Mouse (Mus musculus) spleen, postnatal 14 days (tissue): ENCODE data around the gene 1500011B03Rik.

Experiments
- DNase-seq, 2 experiments: peaks; one replicate each; pipeline ENCODE4 v3.0.0; 2021 to 2022; ENCODE audit warnings: low spot score in 2 of 2

The 1500011B03Rik gene

DNA sequence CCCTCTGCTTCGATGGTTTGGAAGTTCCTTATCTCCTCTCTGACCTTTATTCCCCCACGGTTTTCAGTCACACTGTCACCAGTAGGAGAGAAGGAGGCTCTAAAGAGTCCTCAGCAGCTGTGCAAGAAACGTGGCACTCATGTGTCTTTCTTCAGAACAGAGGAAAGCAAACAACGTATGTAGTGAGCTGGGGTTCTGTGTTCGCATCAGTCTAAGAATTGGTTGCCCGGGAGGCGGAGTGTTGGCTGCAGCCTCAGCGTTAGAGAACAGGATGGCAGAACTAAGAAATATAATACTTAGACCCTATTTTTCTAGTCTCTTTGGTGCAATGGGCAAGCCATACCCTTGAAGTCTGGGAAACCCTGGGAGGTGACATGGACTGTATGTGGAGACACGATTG, 40.3 kb downstream of the 1500011B03Rik start:
- no peak for DNase-seq

DNA sequence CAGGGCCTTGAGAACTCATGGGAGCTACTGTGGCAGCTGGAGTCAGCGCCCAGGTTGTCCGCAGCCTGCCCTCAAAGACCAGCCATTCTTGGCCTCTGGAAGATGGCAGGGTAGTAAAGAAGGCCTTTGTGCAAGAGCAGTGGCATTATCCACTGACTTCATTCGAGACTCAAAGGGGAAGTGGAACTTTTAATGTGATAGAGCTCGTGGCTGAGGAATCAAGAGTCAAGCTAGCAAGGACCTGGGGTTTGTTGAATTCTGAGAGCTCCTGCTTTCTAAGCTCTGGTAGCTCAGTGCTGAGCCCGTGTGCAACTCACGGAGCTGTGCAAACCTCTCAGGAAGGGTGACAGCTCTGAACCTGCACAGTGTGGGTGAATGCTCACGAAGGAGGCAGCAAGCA, 42.4 kb downstream of the 1500011B03Rik start:
- no peak for DNase-seq

DNA sequence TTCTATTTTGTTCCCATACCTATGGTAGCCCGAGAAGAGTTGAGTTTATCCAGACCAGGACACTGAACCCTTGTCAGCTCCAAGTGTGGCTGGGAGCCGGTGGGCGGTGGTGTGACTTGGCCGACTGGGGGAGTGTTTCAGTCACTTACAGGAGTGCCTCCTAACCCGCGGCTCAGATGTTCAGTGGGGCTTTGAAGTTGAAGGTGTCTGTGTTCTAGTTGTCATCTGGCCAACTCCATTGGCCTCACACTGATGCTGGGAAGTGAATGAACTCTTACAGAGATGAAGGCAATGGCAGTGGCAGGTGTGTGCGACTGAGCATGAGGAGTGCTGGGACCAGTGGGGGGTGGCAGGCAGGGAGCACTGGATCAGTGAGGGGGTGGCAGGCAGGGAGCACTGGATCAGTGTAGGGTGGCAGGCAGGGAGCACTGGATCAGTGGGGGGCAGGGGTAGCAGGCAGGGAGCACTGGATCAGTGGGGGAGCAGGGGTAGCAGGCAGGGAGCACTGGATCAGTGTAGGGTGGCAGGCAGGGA, 43.2 kb downstream of the 1500011B03Rik start:
- no peak for DNase-seq

DNA sequence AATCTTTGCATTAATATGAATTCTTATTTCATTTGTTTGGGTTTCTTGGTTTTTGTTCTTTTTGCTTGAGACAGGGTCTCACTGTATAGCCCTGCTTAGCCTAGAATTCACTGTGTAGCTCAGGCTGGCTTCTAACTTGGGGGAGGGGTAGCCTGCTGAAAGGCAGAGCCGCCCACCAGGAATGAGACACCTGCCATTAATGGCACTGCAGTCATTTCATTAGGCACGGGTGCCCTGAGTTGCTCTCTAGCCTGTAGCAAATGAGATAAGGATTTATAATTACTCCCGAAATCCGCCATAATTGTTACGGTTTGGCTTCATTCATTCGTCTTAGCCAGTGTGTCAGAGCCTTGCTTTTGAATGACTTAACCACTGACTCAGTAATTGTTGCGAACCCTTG, 47.1 kb downstream of the 1500011B03Rik start:
- DNase-seq, result no peak

DNA sequence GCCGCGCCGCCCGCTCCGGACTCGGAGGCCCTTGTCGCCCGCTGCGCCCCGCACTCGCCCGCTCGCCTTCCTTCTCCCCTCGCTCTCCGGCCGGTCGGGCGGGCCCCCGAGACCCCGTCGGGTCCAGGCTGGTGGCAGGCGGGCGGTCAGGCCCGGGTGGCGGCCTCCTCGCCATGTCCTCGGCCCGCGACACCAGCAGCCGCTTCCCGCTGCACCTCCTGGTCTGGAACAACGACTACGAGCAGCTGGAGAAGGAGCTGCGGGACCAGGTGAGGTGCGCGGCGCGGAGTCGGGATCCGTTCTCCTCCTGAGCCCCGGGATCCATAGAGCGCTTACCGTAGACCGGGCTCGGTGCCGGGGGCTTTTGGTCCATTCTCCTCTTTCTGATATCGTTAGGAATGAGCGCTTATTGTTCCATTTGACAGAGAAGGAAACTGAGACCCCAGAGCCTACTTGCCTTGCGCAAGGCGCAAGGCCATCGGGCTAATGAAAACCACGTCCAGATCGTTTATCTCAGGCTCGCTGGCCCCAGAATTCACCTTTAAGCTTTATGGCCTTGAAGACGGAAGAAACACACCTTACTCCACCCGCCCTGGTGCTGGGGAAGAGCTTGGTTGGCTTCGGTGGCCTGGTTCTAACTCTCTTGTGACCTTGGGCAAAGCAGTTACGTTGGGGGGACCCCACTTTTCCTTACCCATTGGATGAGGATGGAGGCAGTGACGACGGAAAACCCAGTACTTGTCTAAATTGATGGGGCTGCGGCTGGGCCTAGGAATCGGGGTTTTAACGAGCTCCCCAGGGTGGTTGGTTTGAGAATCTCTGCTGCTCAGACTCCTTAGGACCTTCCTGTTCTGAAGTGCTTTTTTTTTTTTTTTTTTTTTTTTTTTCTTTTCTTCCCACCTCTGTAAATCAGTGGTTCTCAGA, 48.0 kb downstream of the 1500011B03Rik start, which contains the start of gene Git2:
Gene Git2 (minus strand): TSS at position 462 of the 924 bp plus-strand sequence.
- DNase-seq, result peak in 1 of 2 experiments; percentile 19

DNA sequence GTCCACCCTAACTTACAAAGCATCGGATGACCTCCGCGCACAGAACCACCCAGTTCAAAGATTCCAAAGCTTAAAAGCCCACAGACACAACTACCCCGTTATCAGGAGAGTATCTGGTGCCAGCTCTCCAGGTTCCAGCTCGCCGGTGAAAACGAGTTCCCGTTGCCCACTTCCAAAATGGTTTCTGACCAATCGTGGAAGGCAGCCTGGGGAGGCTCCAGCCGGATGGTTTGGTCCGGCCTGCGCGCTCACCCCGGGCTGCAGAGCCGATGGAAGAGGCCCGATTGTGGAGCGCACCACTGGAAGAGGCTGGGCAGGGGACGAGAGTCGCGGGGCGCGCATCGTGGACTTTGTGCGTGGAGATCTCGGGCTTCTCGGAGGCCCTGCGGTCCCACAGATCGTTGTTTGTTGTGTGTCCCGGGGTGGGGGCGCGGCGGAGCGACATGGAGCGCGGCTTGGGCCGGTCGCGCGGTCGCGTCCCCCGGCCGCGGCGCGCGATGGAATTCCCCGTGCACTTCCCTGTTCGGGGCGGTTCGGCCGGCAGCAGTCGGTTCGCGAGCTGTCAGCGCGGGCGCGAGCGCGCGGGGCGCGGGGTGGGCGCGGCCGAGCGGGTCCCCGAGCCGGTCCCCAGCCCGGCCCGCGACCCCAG, 48.7 kb downstream of the 1500011B03Rik start, which contains the start of gene Ankrd13a:
Gene Ankrd13a (plus strand): TSS at position 275 of the 649 bp plus-strand sequence.
- DNase-seq, result peak; percentile 78 to 86

DNA sequence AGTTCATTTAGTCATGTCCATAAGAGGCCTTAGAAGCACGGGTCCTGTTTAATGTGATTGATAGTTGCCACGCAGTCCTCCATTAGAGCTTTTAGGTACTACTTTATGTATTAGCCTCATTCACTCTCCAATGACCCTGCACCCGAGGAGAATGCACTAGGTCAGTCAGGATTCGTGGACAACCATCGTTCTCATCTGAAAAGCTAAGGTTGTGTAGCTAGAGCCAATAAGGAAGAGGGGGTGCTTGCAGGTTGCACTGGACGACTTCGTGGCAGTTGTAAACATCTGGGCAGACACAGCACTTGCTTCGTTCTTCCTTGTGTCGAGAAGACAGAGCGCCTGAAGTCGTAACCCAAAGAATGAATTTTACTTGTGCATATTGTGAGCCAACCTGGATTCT, 49.5 kb downstream of the 1500011B03Rik start:
- no peak for DNase-seq

DNA sequence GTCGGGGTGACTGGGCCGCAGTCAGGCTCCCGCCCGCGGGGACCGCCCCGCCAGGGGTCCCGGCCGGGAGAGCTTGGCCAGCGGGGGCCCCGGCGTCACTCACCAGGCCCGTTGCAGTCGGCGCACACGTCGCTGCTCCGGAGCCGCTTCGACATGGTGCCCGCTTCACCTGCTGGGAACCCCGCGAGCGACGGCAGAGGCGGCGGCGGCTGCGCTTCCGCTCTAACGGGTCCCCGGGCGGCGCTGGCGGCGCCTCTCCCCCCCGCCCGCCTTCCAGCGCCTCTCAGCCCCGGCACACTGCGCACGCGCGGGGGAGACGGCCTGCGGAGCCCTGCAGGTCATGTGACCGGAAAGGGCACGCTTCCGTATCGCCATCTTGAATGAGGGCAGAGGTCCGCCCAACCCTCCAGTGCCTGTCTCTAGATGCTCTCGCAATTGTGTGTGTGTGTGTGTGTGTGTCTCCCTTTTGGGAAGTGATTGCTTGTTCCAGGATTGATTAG, 50.0 kb downstream of the 1500011B03Rik start:
- DNase-seq, result peak; percentile 95 to 97

DNA sequence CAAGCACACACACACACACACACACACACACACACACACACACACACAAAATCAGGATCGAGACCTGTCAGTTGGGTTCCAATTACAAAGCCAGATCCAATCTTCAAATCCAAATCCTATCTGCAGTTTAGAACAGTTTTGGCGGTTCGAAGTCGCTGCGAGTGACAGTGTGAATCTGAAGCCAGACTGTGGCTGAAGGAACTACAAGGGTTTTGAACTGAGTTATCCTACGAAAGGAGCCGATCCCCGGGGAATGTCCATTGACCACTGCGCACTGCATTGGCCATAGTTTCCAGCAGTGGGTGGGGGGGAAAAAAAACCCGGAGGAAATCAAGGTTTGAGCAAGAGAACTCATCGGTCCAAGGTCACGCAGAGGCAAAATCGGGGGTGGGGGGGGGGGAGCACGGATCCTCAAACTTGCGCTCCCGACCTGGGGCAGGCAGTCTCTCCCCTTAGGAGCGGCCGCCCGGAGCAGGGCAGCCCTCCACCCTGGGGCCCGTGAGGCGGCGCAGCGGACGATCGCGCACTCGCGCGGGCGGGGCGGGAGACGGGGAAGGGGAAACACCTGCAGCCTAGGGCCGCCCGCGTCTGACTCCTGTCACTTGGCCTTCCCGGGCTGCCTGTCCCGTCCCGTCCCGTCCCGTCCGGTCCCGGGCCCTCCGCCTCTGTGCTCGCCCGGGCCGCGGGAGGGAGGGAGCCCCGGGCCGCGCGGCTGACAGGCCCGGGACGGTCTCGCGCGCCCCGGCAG, 50.6 kb downstream of the 1500011B03Rik start:
- peak; percentile 59 to 66 for DNase-seq

DNA sequence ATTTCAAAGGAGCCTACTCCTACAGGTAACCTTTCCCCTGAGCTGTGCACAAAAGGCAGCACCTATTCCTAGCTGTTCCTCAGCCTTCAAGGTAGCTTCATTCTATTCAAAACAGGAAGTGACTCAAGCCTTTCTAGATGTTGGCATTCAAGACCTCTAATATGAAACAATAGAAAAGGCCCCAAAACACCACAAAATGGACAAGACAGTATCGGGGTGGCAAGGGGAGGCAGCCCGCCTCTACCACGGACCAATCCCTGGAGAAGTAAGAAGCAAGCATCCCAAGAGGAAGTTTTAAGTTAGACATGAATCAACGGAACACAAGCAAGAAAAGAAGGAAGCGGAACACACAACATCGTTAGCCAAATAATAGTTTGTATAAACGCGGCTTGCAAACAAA, 51.5 kb downstream of the 1500011B03Rik start:
- no peak for DNase-seq

DNA sequence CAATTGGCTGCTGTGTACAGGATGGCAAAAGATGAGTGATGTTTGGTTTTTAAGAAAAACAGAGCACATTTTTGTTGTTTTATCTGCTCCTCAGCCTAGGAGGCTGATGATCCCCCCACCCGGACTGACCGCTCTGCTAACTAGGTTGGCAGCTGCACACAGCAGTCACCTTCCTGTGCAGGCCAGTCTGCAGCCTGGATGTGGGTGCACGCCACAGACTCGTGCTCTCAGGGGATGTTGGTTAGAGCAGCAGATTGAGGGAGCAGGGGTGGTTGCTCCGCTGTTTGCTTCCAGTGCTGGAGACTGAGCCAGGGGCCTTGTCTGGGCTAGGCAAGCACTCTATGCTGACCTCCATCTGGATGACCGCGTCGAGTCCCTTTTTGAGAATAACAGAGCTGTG, 53.5 kb downstream of the 1500011B03Rik start:
- DNase-seq, result no peak

DNA sequence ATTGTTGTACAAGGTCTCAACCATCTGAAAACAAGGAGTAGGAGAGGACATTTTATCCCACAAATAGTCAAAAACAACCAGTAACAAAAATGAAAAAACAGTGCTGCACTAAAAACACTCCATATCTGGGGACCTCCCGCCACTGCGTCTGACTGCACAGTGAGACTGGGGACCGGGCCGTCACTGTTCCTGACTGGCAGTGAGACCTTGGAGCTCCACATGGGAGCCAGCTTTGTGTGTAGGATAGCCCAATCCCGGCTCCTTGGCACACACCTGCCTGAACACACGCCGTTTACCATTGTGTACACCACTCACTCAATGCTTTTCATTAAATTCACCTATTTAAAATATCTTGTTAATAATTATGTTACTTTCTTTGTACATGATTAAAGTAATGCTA, 56.1 kb downstream of the 1500011B03Rik start:
- DNase-seq, result no peak

DNA sequence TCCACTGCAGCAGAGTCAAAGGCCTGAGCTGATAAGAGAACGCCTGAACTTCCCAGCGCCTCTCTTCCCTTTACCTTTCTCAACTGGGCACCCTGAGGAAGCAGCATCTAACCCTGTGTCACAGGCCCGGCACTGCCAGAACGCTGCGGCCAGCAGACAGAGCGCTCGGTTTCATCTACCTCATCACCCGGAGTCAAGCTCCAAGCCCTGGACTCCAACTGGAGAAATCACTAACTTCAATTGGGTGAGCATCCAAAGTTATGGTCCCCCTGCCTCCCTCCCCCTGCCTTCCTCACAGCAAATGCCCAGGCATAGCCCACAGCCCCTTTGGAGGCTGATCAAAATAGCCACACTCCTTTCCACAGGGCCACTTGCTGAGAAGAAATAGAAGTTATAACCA, 56.6 kb downstream of the 1500011B03Rik start:
- no peak for DNase-seq

DNA sequence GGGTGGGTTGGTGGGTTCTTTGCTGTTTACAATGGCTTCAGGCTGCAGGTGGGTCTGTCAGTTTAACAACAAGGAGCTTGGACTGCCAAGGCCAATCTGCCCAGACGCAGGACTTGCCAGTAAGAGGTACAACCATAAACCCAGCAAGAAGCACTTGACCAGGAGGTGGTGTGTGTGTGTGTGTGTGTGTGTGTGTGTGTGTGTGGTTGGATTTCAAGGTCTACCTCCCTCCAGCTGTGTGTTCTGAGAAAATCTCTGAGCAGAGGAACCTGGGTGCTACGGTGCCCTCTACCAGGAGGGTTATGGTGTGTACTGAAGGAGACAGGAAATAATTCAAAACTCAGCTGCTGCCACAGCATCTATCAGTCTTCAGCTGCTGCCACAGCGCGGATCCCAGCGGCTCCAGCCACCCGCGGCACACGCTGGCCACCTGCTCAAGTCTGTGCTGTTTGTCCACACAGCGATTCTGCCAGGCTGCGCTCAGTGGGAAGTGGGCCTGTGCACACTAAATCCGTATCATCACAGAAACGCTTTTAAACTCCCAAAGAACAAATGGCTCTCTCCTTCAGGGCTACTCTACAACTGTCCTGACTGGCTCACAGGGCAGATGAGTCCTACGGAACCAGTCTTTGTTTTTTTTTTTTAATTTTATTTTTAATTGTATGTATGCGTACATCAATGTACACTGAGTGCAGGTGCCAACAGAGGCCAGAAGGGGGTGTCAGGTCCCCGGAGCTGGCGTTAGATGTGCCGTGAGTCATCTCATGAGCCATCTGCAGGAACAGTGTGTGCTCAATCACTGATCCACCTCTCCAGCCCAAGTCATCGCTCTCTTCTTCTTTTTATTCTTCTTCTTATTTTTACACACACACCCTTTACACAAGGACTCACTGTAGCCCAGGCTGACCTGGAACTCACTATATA, 58.2 kb downstream of the 1500011B03Rik start:
- DNase-seq, result no peak

DNA sequence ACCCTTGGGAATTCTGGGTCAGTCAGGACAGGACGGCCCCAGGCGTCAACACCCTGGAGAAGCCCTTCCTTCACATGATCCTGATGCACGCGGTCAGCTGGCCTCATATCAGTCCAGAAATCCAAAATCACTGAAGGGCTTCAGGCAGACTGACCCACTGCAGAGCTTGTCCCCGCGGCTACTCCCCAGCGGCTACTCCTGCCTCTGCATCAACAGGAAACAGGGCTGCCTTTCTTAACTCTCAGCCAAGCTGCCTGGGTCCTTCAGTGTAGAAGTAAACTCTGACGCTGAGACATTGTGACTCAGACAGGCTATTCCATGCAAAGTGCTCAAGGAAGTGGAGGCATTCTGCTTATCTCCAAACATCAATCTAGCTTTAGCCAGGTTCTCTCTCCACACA, 61.3 kb downstream of the 1500011B03Rik start:
- DNase-seq, result no peak

DNA sequence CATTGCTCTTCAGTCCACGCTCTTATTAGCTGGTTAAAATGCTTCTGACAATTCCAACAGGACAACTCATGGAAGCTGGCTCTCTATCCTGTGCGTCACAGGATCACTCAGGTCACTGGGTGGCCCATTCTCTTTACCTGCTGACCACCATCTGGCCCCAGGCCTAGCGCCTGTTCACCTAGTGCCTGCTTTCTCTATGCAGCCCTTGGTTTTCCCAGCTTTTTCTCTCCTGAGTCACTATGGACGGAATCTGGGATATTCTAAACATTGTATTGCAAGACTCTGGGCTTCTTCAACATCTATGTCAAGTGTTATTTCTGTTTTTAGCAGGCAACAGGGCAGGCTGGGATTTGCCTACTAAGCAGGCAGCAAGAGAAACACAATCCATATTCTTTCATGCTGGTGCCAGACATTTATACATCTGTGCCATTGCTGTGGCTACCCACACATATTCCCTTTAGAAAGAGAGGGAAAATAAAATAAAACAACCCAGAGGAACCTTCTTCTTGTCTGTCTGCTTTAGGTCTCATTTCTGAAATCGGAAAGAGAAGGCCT, 63.7 kb downstream of the 1500011B03Rik start:
- no peak for DNase-seq
